Mouse (Mus musculus): ENCODE results near the gene Fam76b. TPM values are rescaled to one million over a fixed set of nuclear protein-coding genes. Genes with fewer than 3 reads are reported as not detected.
"Not testable (repeated sequence)": the region's sequence is repeated elsewhere in the genome, so short reads cannot be mapped to it uniquely, and the experiment has no call there.

Gene Fam76b
- polyA plus RNA-seq (2015; fragmentation: Nextera tagmentation; extraction: Ambion mirVana), result 25.9 and 29.3 TPM in 2 replicates

- peaks cover 22% of the 10 kb centered on the region for H3K4me1 ChIP-seq
- ATAC-seq (ENCODE audit: insufficient number of reproducible peaks, insufficient read depth, low FRiP score, low TSS enrichment, low read depth), result peak; percentile 92
- no peaks in the 10 kb centered on the region for H3K27me3 ChIP-seq
Observed at GRCm38 (mm10) chr9:13827406-13828086, at the start of gene Fam76b. Fam76b (plus strand) TSS chr9:13827716.

GRCm38 (mm10) chr9:13781985-13782384, 45.5 kb upstream of the Fam76b start:
- no peak for ATAC-seq (ENCODE audit: insufficient number of reproducible peaks, insufficient read depth, low FRiP score, low TSS enrichment, low read depth)

More at GRCm38 (mm10) chr9:13827406-13828086, at the start of gene Fam76b:
- Histone ChIP-seq H3K4me3 (peak within 1 kb of the TSS; percentile 84), H3K9me3 (no peaks in the 10 kb centered on the region), H3K36me3 (peaks cover 25% of the 10 kb centered on the region), H3K9ac (peak within 1 kb of the TSS; percentile 94), H3K4me2 (peak within 1 kb of the TSS; percentile 76), H3K27ac (peak within 1 kb of the TSS; percentile 99)
- WGBS, result under 1% methylated on average over 62 of the region's 67 CpGs

GRCm38 (mm10) chr9:13790864-13791263, 36.7 kb upstream of the Fam76b start:
- H3K27me3 ChIP-seq; H3K9ac ChIP-seq; ATAC-seq (ENCODE audit: insufficient number of reproducible peaks, insufficient read depth, low FRiP score, low TSS enrichment, low read depth); H3K4me3 ChIP-seq; H3K9me3 ChIP-seq; H3K4me1 ChIP-seq; H3K4me2 ChIP-seq; H3K27ac ChIP-seq: not testable (repeated sequence)
- 96% methylated on average over 8 of the region's 8 CpGs for WGBS
- H3K36me3 ChIP-seq, result peaks cover 76% of the 10 kb centered on the region

More at GRCm38 (mm10) chr9:13781985-13782384, 45.5 kb upstream of the Fam76b start:
- H3K4me1 ChIP-seq, result no peaks in the 10 kb centered on the region
- H3K4me2 ChIP-seq, result no peak overlapping the region
- H3K36me3 ChIP-seq, result peaks cover 26% of the 10 kb centered on the region
- no peaks in the 10 kb centered on the region for H3K27me3 ChIP-seq
- H3K9ac ChIP-seq, result no peak overlapping the region
- 95% methylated on average over 1 of the region's 1 CpGs for WGBS
- no peak overlapping the region for H3K4me3 ChIP-seq
- no peak overlapping the region for H3K27ac ChIP-seq
- H3K9me3 ChIP-seq, result peaks cover 3% of the 10 kb centered on the region; the same call in 1 of the 2 replicates

- Histone ChIP-seq H3K27me3 (no peaks in the 10 kb centered on the region), H3K4me3 (no peak overlapping the region), H3K4me1 (no peaks in the 10 kb centered on the region), H3K9me3 (no peaks in the 10 kb centered on the region), H3K4me2 (no peak overlapping the region), H3K9ac (no peak overlapping the region), H3K36me3 (peaks cover 68% of the 10 kb centered on the region), H3K27ac (no peak overlapping the region)
- 74% methylated on average over 1 of the region's 1 CpGs for WGBS
- ATAC-seq (ENCODE audit: insufficient number of reproducible peaks, insufficient read depth, low FRiP score, low TSS enrichment, low read depth), result no peak
Observed at GRCm38 (mm10) chr9:13794302-13794701, 33.2 kb upstream of the Fam76b start.

GRCm38 (mm10) chr9:13794756-13795155, 32.8 kb upstream of the Fam76b start:
- Histone ChIP-seq H3K4me3 (no peak overlapping the region), H3K9ac (no peak overlapping the region), H3K4me1 (no peaks in the 10 kb centered on the region), H3K4me2 (no peak overlapping the region), H3K27ac (no peak overlapping the region), H3K9me3 (no peaks in the 10 kb centered on the region), H3K36me3 (peaks cover 68% of the 10 kb centered on the region), H3K27me3 (no peaks in the 10 kb centered on the region)
- WGBS, result 95% methylated on average over 2 of the region's 2 CpGs
- ATAC-seq (ENCODE audit: insufficient number of reproducible peaks, insufficient read depth, low FRiP score, low TSS enrichment, low read depth), result no peak

- H3K36me3 ChIP-seq, result peaks cover 76% of the 10 kb centered on the region
- no peaks in the 10 kb centered on the region for H3K27me3 ChIP-seq
- no peaks in the 10 kb centered on the region for H3K9me3 ChIP-seq
- H3K27ac ChIP-seq, result no peak overlapping the region
- H3K4me1 ChIP-seq, result no peaks in the 10 kb centered on the region
- 76% methylated on average over 1 of the region's 1 CpGs for WGBS
- no peak overlapping the region for H3K4me2 ChIP-seq
- no peak overlapping the region for H3K9ac ChIP-seq
- no peak overlapping the region for H3K4me3 ChIP-seq
- ATAC-seq (ENCODE audit: insufficient number of reproducible peaks, insufficient read depth, low FRiP score, low TSS enrichment, low read depth), result no peak
Observed at GRCm38 (mm10) chr9:13804480-13804879, 23.0 kb upstream of the Fam76b start.

- WGBS, result 93% methylated on average over 7 of the region's 7 CpGs
- Histone ChIP-seq H3K9ac (no peak overlapping the region), H3K27ac (no peak overlapping the region), H3K4me3 (no peak overlapping the region), H3K4me2 (no peak overlapping the region), H3K27me3 (no peaks in the 10 kb centered on the region), H3K9me3 (no peaks in the 10 kb centered on the region), H3K36me3 (peaks cover 82% of the 10 kb centered on the region), H3K4me1 (no peaks in the 10 kb centered on the region)
- no peak for ATAC-seq (ENCODE audit: insufficient number of reproducible peaks, insufficient read depth, low FRiP score, low TSS enrichment, low read depth)
Observed at GRCm38 (mm10) chr9:13806854-13807253, 20.7 kb upstream of the Fam76b start.

- H3K4me1 ChIP-seq, result no peaks in the 10 kb centered on the region
- no peak overlapping the region for H3K27ac ChIP-seq
- no peaks in the 10 kb centered on the region for H3K27me3 ChIP-seq
- no peak overlapping the region for H3K4me2 ChIP-seq
- ATAC-seq (ENCODE audit: insufficient number of reproducible peaks, insufficient read depth, low FRiP score, low TSS enrichment, low read depth), result no peak
- H3K9me3 ChIP-seq, result no peaks in the 10 kb centered on the region
- no peak overlapping the region for H3K4me3 ChIP-seq
- H3K36me3 ChIP-seq, result peaks cover 82% of the 10 kb centered on the region
- no peak overlapping the region for H3K9ac ChIP-seq
- WGBS, result 90% methylated on average over 5 of the region's 5 CpGs
Observed at GRCm38 (mm10) chr9:13807657-13808056, 19.9 kb upstream of the Fam76b start.

- no peaks in the 10 kb centered on the region for H3K9me3 ChIP-seq
- H3K4me2 ChIP-seq, result no peak overlapping the region
- peaks cover 73% of the 10 kb centered on the region for H3K36me3 ChIP-seq
- no peak overlapping the region for H3K9ac ChIP-seq
- no peak for ATAC-seq (ENCODE audit: insufficient number of reproducible peaks, insufficient read depth, low FRiP score, low TSS enrichment, low read depth)
- no peaks in the 10 kb centered on the region for H3K4me1 ChIP-seq
- H3K27me3 ChIP-seq, result no peaks in the 10 kb centered on the region
- no peak overlapping the region for H3K4me3 ChIP-seq
- no peak overlapping the region for H3K27ac ChIP-seq
Observed at GRCm38 (mm10) chr9:13809937-13810336, 17.6 kb upstream of the Fam76b start.

GRCm38 (mm10) chr9:13818369-13818768, 9.1 kb upstream of the Fam76b start:
- no peaks in the 10 kb centered on the region for H3K4me1 ChIP-seq
- no peak overlapping the region for H3K4me3 ChIP-seq
- H3K27me3 ChIP-seq, result no peaks in the 10 kb centered on the region
- no peaks in the 10 kb centered on the region for H3K9me3 ChIP-seq
- H3K4me2 ChIP-seq, result no peak overlapping the region
- WGBS, result 89% methylated on average over 9 of the region's 9 CpGs
- no peak for ATAC-seq (ENCODE audit: insufficient number of reproducible peaks, insufficient read depth, low FRiP score, low TSS enrichment, low read depth)
- peaks cover 67% of the 10 kb centered on the region for H3K36me3 ChIP-seq
- no peak overlapping the region for H3K9ac ChIP-seq
- no peak overlapping the region for H3K27ac ChIP-seq

- H3K27ac ChIP-seq, result no peak overlapping the region
- no peak overlapping the region for H3K9ac ChIP-seq
- WGBS, result 96% methylated on average over 3 of the region's 3 CpGs
- H3K4me2 ChIP-seq, result no peak overlapping the region
- no peaks in the 10 kb centered on the region for H3K9me3 ChIP-seq
- H3K4me1 ChIP-seq, result peaks cover 16% of the 10 kb centered on the region
- H3K27me3 ChIP-seq, result no peaks in the 10 kb centered on the region
- H3K36me3 ChIP-seq, result peaks cover 55% of the 10 kb centered on the region
- no peak for ATAC-seq (ENCODE audit: insufficient number of reproducible peaks, insufficient read depth, low FRiP score, low TSS enrichment, low read depth)
- no peak overlapping the region for H3K4me3 ChIP-seq
Observed at GRCm38 (mm10) chr9:13820774-13821173, 6.7 kb upstream of the Fam76b start.

- ATAC-seq (ENCODE audit: insufficient number of reproducible peaks, insufficient read depth, low FRiP score, low TSS enrichment, low read depth), result no peak
- peaks cover 22% of the 10 kb centered on the region for H3K4me1 ChIP-seq
- H3K9ac ChIP-seq, result peak overlapping the region; percentile 93
- H3K36me3 ChIP-seq, result peaks cover 18% of the 10 kb centered on the region
- no peaks in the 10 kb centered on the region for H3K27me3 ChIP-seq
- 4% methylated on average over 8 of the region's 8 CpGs for WGBS
- H3K9me3 ChIP-seq, result no peaks in the 10 kb centered on the region
- peak overlapping the region; percentile 99 for H3K27ac ChIP-seq
- peak overlapping the region; percentile 76 for H3K4me2 ChIP-seq
- peak overlapping the region; percentile 84 for H3K4me3 ChIP-seq
Observed at GRCm38 (mm10) chr9:13825896-13826295, 1.6 kb upstream of the Fam76b start.
